Mouse (Mus musculus): ENCODE measurements at regions not wholly inside any gene's neighbourhood (a gene's known extent, or its start where the extent isn't known, plus 50 kb on each side); places are given as distances from the start of the nearest gene placed in this dataset.
"Not testable (repeated sequence)": the region's sequence is repeated elsewhere in the genome, so short reads cannot be mapped to it uniquely, and the experiment has no call there.

GRCm38 (mm10) chr2:107869304-107869958 is 579.0 kb downstream of the Kcna4 start:
- H3K4me3 ChIP-seq = no peak overlapping the region
- no peaks in the 10 kb centered on the region for H3K9me3 ChIP-seq
- no peak overlapping the region for H3K27ac ChIP-seq (replicated peaks)
- H3K4me1 ChIP-seq (replicated peaks) = no peaks in the 10 kb centered on the region
- H3K27me3 ChIP-seq = no peaks in the 10 kb centered on the region
- no peaks in the 10 kb centered on the region for H3K36me3 ChIP-seq
- no peak overlapping the region for H3K4me2 ChIP-seq
- WGBS = 55% methylated on average over 3 of the region's 3 CpGs
- no peak overlapping the region for H3K9ac ChIP-seq
- peak; percentile 89 for ATAC-seq (ENCODE audit: low FRiP score, low read depth)

GRCm38 (mm10) chr2:107879663-107880062 is 589.2 kb downstream of the Kcna4 start:
- no peak overlapping the region for H3K4me3 ChIP-seq
- no peak overlapping the region for H3K4me2 ChIP-seq
- H3K27ac ChIP-seq (replicated peaks) = no peak overlapping the region
- 31% methylated on average over 2 of the region's 2 CpGs for WGBS
- no peak; the same call in 1 of the 2 replicates for ATAC-seq (ENCODE audit: low FRiP score, low read depth)
- no peaks in the 10 kb centered on the region for H3K36me3 ChIP-seq
- no peaks in the 10 kb centered on the region for H3K27me3 ChIP-seq
- no peaks in the 10 kb centered on the region for H3K9me3 ChIP-seq
- H3K9ac ChIP-seq = no peak overlapping the region
- no peaks in the 10 kb centered on the region for H3K4me1 ChIP-seq (replicated peaks)

- Histone ChIP-seq H3K4me3 (no peak overlapping the region), H3K9me3 (no peaks in the 10 kb centered on the region), H3K36me3 (no peaks in the 10 kb centered on the region), H3K9ac (no peak overlapping the region), H3K4me2 (no peak overlapping the region), H3K27ac (replicated peaks) (no peak overlapping the region), H3K27me3 (no peaks in the 10 kb centered on the region), H3K4me1 (replicated peaks) (no peaks in the 10 kb centered on the region)
- 84% methylated on average over 3 of the region's 3 CpGs for WGBS
- ATAC-seq (ENCODE audit: low FRiP score, low read depth) = no peak
These were observed 595.8 kb downstream of the Kcna4 start for GRCm38 (mm10) chr2:107886063-107886762.

- Histone ChIP-seq H3K4me3 (no peak overlapping the region), H3K27me3 (no peaks in the 10 kb centered on the region), H3K4me2 (no peak overlapping the region), H3K9me3 (no peaks in the 10 kb centered on the region), H3K27ac (replicated peaks) (no peak overlapping the region), H3K9ac (no peak overlapping the region), H3K4me1 (replicated peaks) (no peaks in the 10 kb centered on the region), H3K36me3 (no peaks in the 10 kb centered on the region)
- no peak for ATAC-seq (ENCODE audit: low FRiP score, low read depth)
These were observed 597.8 kb downstream of the Kcna4 start for GRCm38 (mm10) chr2:107888245-107888644.

- no peaks in the 10 kb centered on the region for H3K9me3 ChIP-seq
- no peak overlapping the region for H3K27ac ChIP-seq (replicated peaks)
- WGBS = 64% methylated on average over 2 of the region's 2 CpGs
- no peaks in the 10 kb centered on the region for H3K36me3 ChIP-seq
- no peaks in the 10 kb centered on the region for H3K27me3 ChIP-seq
- no peaks in the 10 kb centered on the region for H3K4me1 ChIP-seq (replicated peaks)
- ATAC-seq (ENCODE audit: low FRiP score, low read depth) = no peak
- no peak overlapping the region for H3K4me2 ChIP-seq
- no peak overlapping the region for H3K4me3 ChIP-seq
- no peak overlapping the region for H3K9ac ChIP-seq
These were observed 634.7 kb downstream of the Kcna4 start for GRCm38 (mm10) chr2:107925116-107925515.

GRCm38 (mm10) chr2:107926606-107927005 is 636.2 kb downstream of the Kcna4 start:
- no peak for ATAC-seq (ENCODE audit: low FRiP score, low read depth)
- no peaks in the 10 kb centered on the region for H3K9me3 ChIP-seq

GRCm38 (mm10) chr2:107935336-107935735 is 644.9 kb downstream of the Kcna4 start:
- H3K4me3 ChIP-seq = no peak overlapping the region
- ATAC-seq (ENCODE audit: low FRiP score, low read depth) = peak; percentile 78
- H3K36me3 ChIP-seq = no peaks in the 10 kb centered on the region
- 37% methylated on average over 2 of the region's 2 CpGs for WGBS
- no peaks in the 10 kb centered on the region for H3K9me3 ChIP-seq
- H3K27me3 ChIP-seq = no peaks in the 10 kb centered on the region
- H3K27ac ChIP-seq (replicated peaks) = no peak overlapping the region
- H3K9ac ChIP-seq = no peak overlapping the region
- no peak overlapping the region for H3K4me2 ChIP-seq
- peaks cover 9% of the 10 kb centered on the region; the same call in 1 of the 2 replicates for H3K4me1 ChIP-seq (replicated peaks)

More at GRCm38 (mm10) chr2:107926606-107927005, 636.2 kb downstream of the Kcna4 start:
- Histone ChIP-seq H3K27ac (replicated peaks) (no peak overlapping the region), H3K4me1 (replicated peaks) (no peaks in the 10 kb centered on the region), H3K4me2 (no peak overlapping the region), H3K4me3 (no peak overlapping the region), H3K27me3 (no peaks in the 10 kb centered on the region), H3K9ac (no peak overlapping the region), H3K36me3 (no peaks in the 10 kb centered on the region)
- 80% methylated on average over 1 of the region's 1 CpGs for WGBS

- 51% methylated on average over 2 of the region's 2 CpGs for WGBS
- ATAC-seq (ENCODE audit: low FRiP score, low read depth) = peak; percentile 73
These were observed 645.3 kb downstream of the Kcna4 start for GRCm38 (mm10) chr2:107935775-107936174.

GRCm38 (mm10) chr2:107941374-107941773 is 650.9 kb downstream of the Kcna4 start:
- no peak for ATAC-seq (ENCODE audit: low FRiP score, low read depth)
- Histone ChIP-seq H3K9ac (no peak overlapping the region), H3K4me2 (no peak overlapping the region), H3K9me3 (no peaks in the 10 kb centered on the region), H3K4me3 (no peak overlapping the region), H3K27ac (replicated peaks) (no peak overlapping the region), H3K4me1 (replicated peaks) (peaks cover 6% of the 10 kb centered on the region; the same call in 1 of the 2 replicates), H3K36me3 (no peaks in the 10 kb centered on the region), H3K27me3 (no peaks in the 10 kb centered on the region)

More at GRCm38 (mm10) chr2:107935775-107936174, 645.3 kb downstream of the Kcna4 start:
- Histone ChIP-seq H3K27ac (replicated peaks) (no peak overlapping the region), H3K9ac (no peak overlapping the region), H3K27me3 (no peaks in the 10 kb centered on the region), H3K4me1 (replicated peaks) (peaks cover 9% of the 10 kb centered on the region; the same call in 1 of the 2 replicates), H3K4me2 (no peak overlapping the region), H3K4me3 (no peak overlapping the region), H3K9me3 (no peaks in the 10 kb centered on the region), H3K36me3 (no peaks in the 10 kb centered on the region)

GRCm38 (mm10) chr2:107945837-107946451 is 655.5 kb downstream of the Kcna4 start:
- Histone ChIP-seq H3K9me3 (no peaks in the 10 kb centered on the region), H3K36me3 (no peaks in the 10 kb centered on the region), H3K9ac (no peak overlapping the region), H3K27me3 (no peaks in the 10 kb centered on the region), H3K4me2 (no peak overlapping the region), H3K4me3 (no peak overlapping the region), H3K4me1 (replicated peaks) (peaks cover 6% of the 10 kb centered on the region; the same call in 1 of the 2 replicates), H3K27ac (replicated peaks) (no peak overlapping the region; the same call in 1 of the 2 replicates)
- ATAC-seq (ENCODE audit: low FRiP score, low read depth) = no peak
- 2% methylated on average over 3 of the region's 3 CpGs for WGBS

- WGBS = 93% methylated on average over 9 of the region's 9 CpGs
- not testable (repeated sequence) for H3K4me1 ChIP-seq (replicated peaks); H3K4me3 ChIP-seq; H3K27ac ChIP-seq (replicated peaks); H3K27me3 ChIP-seq; ATAC-seq (ENCODE audit: low FRiP score, low read depth); H3K4me2 ChIP-seq; H3K36me3 ChIP-seq; H3K9ac ChIP-seq; H3K9me3 ChIP-seq
These were observed 665.2 kb downstream of the Kcna4 start for GRCm38 (mm10) chr2:107955608-107956127.

GRCm38 (mm10) chr2:107963921-107964320 is 673.5 kb downstream of the Kcna4 start:
- not testable (repeated sequence) for H3K4me2 ChIP-seq; ATAC-seq (ENCODE audit: low FRiP score, low read depth); H3K36me3 ChIP-seq; H3K4me3 ChIP-seq; H3K9me3 ChIP-seq; H3K27ac ChIP-seq (replicated peaks); H3K9ac ChIP-seq; H3K4me1 ChIP-seq (replicated peaks); H3K27me3 ChIP-seq
- 94% methylated on average over 8 of the region's 8 CpGs for WGBS
